Mouse (Mus musculus): Measurements from ENCODE around the gene Pak4.

GRCm38 (mm10) chr7:28631073-28631472 lies 33.1 kb upstream of the Pak4 start, which contains the start of gene Acp7:
- TF ChIP-seq CTCF (IDR thresholded peaks at IDR 0.05; ENCODE audit: low read depth, low read length) = no peak
- no peak for TF ChIP-seq POLR2A (IDR thresholded peaks at IDR 0.05; ENCODE audit: borderline replicate concordance, low read depth, low read length)

All from bone marrow macrophage, adult 2 months (primary cell).